Mouse (Mus musculus) heart, postnatal 10 days (tissue): ENCODE measurements around the gene Ehbp1. TPM values are rescaled to one million over a fixed set of nuclear protein-coding genes. Genes with fewer than 3 reads are reported as not detected.

Source experiments
- DNase-seq, 2 experiments: peaks; one replicate each; pipeline ENCODE4 v3.0.0; 2021
- intact Hi-C: fragments of 180-260 bp; cut with DNase I; formaldehyde crosslinking; loops from one replicate; pipeline ENCODE4 v1.15.1; 2025
- total RNA-seq, 2 experiments: library from RNA; stranded (reverse); gene quantifications; 2 replicates each; pipeline ENCODE4 v1.2.3; 2021

The Ehbp1 gene
- total RNA-seq, 2 experiments from 2014 or later, result 100 to 119 TPM

DNA sequence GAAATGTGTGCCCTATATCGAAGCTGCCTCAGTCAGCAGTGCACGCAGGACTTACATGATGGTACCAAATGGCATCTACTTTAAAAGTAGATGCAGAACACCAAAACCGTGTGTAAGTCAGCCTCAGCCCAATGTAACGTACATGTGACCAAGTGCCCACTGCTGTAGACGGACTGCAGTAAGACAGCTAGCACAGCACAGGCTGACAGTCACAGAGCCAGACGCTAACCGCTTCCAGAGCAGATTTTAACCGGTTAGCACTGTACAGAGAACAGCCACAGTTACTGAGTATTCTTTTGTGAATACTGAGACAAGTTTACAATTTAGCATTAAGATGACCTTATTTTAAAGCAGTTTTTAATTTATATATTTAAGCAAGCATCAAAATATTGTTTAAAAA is 141.0 kb downstream of the Ehbp1 start:
- DNase-seq, result no peak
- intact Hi-C loops, result loop anchor here (10.0 kb wide), 1 partner anchor 206 kb away; no protein-coding TSS in a partner anchor

DNA sequence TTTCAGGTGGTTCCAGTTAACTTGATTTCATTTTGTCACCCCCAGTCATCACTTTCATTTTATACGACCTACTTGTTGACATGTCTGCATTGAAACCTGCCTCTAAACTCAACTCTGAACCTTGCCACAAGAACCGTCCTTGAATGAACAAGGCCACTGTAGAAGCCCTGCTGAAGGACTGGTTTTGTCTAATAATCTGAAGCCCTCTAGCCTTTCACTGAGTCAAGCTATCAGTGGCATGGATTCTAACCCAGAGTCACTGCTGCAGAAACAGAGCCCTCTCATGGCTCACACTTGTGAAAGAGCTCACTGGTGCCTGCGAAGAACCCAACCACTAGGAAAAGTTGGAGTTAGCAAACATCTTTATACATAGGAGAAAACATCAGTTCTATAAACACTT is 142.2 kb downstream of the Ehbp1 start:
- no peak for DNase-seq
- intact Hi-C loops, result loop anchor here (10.0 kb wide), 1 partner anchor 205 kb away; no protein-coding TSS in a partner anchor

DNA sequence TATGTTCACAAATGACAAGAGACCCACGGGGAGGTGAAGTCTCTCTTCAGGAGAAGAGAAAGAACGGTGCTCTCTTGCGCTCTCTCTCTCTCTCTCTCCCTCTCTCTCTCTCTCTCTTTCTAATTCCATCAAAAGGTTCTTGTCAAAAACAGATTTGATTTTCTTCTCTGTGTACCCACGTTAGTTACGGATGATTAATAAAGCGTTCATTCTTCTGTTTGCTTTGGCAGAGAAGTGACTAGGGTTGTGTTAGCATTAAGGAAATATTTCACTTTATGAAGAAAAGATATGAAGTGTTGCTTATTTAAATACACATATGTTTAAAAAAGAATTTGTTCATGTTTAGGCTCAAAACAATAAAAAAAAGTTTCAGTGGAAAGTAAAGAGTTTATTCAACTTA is 143.7 kb downstream of the Ehbp1 start:
- no peak for DNase-seq
- intact Hi-C loops, result no loop called here

DNA sequence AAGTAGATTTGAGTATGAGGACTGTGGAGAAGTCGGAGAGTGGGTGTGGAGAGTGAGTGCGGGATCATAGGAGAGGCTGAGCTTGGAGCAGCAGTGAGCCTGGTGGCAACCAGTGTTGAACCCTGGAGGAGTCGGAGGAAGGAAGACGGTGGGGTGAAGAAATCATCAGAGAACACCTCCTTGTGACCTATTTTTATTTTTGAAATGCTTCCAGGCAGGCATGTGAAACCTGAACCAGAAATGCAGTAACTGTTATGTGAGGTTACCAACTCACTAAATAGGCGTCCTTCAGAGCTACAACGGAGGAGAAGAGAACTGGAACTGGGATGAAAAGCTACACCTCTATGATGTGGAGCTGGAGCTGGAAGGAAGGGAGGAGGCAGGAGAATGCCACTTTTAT is 144.2 kb downstream of the Ehbp1 start:
- DNase-seq, result peak; percentile 54 to 59
- intact Hi-C loops, result no loop called here

DNA sequence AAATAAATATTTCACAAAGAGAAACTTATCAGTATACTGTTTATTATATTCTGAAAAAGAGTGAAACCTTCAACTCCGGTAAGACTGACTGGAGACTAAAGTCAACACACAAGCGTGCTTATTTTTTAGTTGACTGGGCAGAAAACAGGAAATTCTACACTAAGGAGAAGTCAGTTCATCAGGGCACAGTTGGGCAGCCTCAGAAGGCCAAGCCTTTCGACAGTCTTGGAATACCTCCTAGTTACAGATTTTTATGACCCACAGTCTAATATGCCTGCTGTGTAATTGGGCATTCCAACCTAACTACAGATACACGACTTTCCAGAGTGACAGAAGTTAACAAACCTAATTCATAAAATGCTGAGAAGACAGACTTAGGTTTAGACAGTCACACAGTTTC is 145.3 kb downstream of the Ehbp1 start:
- DNase-seq, result peak in 1 of 2 experiments; percentile 10
- intact Hi-C loops, result no loop called here

DNA sequence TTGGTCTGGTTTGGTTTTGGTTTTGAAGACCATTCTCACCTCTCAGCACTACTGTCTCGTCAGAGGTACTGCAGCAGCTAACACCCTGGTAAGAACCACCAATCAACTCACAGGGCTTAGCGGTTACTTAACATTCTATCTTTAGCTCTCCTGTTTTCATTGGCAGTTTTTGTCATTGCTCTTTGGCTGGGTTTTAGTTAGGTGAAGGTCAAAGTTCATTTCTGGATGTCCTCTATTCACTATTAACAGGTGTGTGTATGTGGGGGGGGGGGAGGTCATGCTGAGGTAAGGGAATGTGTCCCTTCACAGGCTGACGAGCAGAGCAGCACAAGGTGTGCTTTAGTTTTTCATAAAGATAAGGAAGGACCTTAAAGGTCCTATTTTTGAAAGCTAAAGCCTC is 147.5 kb downstream of the Ehbp1 start:
- intact Hi-C loops, result no loop called here
- peak; percentile 36 to 39 for DNase-seq

DNA sequence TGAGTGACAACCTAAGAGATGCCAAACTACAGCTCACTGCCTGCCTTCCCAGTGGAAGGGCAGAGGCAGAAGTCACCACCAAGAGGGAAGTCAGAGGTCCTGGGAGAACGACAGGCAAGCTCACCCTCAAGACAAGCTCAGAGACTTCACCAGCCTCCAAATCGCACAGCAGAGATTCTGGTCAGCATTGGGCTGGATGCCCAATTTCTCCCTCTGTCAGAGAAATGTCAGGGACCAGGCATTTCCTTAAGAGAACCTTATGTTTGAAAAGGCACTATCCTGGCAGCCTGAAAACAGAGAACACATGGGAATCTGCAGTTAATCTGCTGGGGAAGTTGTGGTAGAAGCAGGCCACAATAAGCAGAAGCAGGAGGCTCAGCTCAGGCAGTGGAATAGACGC is 151.5 kb downstream of the Ehbp1 start:
- intact Hi-C loops, result no loop called here

DNA sequence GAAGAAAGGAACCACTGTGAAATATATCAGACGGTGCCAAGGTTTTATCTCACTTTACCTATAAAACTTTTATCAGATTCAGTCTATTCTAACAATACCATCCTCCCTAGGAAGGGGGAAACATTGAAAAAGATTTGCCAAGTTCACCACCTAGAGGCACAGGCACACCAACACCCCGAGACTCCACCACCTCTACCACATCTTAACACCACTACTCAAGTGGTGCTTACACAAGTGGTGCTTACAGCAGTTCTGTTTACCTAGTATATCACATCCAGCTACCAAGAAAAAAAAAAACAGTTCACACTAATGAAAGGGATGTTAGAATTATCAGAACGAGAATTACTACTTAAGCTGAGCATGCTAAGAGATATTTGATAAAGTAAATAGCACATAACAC is 152.1 kb downstream of the Ehbp1 start:
- no peak for DNase-seq
- intact Hi-C loops, result no loop called here

More for the DNA sequence above, 151.5 kb downstream of the Ehbp1 start:
- no peak for DNase-seq

DNA sequence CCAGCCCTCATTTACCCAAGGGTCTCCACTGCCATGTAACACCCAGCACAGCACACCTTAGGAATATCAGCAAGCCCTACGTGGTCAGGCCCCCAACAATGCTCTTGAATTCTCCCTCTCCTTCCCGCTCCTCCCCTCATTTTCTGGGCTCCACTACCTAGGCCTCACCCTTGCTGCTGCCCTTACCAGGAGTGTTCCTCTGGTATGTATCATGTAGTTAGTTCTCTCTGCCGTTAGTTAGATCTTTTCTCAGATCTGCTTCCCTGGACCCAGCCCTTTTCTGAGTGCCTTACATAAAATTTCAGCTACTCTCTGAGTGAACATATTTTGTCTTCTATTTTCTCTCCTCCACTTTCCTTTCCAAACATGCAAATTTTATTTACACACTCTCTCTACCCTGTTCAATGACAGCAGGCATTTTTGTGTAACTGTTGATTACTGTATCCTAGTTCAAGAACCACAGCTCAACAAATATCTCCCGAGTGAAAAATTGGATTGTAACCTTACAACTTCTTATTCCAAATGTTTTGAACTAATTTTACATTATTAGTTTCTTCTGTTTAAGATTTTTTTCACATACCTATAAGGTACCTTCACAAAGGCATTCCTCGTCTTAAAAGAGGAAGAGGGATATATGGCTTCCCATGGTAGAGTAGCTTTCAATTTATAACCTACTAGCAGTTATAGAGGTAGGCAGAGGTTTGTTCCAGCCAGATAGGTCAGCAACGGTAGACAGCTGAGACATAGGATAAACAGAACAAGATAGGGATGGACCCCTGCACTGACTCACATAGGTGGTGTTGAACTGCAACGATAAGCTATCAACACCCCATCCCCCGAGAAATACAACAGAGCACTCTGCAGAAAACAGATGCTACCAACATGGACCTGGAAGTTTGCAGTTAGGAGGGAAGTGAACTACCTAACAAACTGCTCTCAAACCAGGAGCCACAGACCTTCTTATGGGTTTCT is 160.3 kb downstream of the Ehbp1 start:
- DNase-seq, result no peak
- intact Hi-C loops, result no loop called here

DNA sequence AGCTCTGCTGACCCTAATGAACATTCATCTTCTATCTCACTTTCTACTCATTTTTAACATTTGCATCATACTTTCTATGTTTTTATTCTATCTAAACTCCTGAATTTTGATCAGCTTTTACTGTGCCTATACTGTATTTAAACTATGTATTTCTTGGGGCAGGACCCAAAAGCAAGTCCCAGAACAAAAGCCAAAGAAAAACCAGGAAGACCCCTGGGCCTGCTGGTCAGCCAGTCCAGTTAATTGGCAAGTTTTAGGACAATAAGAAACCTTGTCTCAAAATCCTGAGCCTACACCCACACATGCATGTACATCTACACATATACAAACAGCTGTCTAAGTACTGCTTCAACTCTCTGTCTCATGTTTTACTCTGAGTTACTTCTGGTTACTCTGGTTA is 161.9 kb downstream of the Ehbp1 start:
- intact Hi-C loops, result no loop called here
- no peak for DNase-seq

DNA sequence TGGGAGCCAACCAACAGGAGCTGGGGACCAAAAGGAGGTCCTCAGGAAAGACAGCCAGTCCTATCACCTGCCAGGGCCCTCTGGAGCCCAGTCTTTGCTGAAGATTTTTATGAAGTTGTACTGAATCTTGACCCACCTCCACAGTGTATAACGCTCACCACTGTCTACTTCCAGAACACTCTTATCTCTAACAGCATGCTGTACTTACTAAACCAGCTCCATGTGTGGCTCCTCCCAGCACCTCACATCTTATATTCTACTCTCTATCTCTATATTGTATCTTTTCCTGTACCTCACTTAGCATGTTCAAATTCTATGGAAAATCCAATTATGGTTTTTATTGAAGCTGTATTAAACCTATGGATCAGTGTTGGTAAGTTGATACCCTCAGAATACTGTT is 163.5 kb downstream of the Ehbp1 start:
- DNase-seq, result no peak
- intact Hi-C loops, result no loop called here

DNA sequence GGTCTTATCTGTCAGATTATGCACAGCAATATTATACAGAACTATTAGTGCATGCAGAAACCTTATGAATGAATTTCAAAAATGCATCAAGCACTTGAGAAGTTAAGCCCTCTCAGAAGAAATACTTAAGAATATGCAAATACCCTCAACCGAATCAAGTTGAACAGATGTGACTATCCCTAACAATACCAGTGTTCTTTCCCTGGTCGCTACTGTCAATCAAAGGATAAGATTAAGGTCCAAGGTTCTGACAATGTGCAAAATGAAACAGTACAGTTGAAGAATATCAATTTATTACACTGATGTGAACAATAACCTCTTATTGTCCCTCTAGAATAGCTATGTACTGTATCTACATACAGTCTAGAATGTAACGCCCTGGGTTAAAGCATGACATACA is 167.8 kb downstream of the Ehbp1 start:
- intact Hi-C loops, result no loop called here
- DNase-seq, result no peak

DNA sequence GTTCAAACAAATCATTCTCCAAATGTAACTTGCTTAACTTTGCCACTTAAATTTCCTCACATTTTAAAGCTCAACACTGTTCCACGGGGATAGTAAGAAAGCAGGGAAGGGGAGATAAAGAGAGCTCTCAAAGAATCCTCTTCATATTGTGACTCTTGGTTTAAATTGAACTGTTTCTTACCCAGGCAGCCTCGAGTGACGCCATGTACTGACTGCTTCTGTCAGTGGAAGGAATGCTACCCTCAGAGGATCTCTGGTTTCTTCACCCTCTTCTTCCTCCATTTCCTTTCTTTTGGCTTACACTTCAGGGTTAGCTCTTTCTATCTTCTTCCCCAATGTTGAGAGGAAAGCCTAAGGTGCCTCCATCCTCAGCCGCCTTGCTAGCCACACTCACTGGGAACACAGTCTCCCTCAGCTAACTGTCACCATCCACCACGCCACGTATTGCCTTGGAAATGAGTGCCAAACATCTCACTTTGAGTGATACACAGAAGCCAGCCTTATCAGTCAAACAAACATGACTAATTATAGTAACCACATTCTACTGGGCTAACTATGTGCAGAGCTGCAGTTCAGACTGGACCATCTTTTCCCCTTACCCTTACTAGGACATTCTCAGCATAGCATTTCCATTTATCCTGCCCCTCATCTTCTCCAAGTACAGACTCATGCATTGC is 171.0 kb downstream of the Ehbp1 start:
- intact Hi-C loops, result no loop called here
- peak; percentile 69 to 73 for DNase-seq

DNA sequence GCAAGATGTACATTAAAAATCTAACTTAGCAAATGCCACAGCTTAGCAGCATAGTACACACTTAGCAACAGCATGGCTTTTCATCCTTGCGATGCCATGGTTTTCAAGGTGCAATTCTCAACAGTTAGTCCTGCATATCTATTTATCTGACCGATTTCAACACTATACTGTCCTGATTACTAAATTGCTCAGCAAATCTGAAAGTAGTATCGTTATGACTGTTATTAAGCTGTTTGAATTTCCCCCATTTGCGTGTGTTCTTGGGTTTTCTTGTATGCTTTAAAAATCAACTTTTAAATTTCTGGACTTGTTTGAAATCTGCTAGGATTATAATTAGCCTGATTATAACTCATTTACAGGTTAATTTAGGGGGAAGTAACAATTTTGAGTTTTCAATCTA is 184.2 kb downstream of the Ehbp1 start:
- DNase-seq, result no peak
- intact Hi-C loops, result no loop called here

DNA sequence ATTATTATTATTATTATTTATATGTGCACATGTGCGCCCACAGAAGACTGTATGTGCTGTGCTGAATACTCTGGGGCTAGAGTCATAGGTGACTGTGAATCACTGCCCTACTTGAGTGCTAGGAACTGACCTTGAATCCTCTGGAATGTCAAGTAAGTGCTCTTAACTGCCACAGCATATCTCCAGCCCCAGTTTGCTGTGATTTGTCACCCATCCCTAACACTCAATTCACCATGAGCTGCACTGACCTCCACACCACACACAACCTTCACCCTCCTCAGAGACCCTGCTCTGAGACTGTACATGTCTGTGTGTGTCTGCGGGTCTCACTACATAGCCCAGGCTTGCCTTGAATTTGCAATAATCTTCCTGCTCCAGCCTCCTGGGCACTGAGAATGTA is 185.9 kb downstream of the Ehbp1 start:
- intact Hi-C loops, result no loop called here
- DNase-seq, result peak in 1 of 2 experiments; percentile 12

DNA sequence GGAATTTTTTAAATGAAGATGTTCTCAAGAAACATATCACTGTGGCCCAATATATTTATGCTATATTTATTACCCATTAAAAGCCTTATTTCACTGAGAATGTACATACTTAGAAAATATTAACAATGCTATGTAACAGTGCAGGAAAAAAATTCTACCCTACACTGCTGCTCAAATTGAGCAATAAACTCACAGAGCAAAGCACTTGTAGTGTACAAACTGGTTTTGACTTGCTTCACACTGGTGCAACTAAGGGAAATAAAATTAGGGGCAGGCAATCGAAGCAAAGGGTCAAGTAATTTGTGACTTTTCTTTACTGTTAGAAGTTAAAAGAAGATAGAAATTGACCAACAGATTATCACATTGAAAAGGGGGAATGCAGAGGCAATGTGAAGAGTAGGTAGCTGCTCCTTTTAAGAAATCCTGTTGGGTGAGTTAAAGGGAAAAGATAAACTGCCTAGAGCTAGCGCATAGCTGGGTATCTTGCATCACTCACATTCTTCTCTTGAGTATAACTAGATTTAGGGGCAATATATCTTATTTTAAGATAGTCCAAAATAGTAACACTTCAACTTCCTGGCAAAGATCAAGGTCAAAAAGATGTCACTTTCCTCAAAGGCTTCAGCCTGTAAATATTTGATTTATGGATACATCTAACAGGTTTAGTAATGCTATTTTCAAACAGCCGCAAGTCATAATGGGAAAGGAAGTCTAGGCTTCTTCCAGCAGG is 186.6 kb downstream of the Ehbp1 start:
- DNase-seq, result no peak
- intact Hi-C loops, result no loop called here

DNA sequence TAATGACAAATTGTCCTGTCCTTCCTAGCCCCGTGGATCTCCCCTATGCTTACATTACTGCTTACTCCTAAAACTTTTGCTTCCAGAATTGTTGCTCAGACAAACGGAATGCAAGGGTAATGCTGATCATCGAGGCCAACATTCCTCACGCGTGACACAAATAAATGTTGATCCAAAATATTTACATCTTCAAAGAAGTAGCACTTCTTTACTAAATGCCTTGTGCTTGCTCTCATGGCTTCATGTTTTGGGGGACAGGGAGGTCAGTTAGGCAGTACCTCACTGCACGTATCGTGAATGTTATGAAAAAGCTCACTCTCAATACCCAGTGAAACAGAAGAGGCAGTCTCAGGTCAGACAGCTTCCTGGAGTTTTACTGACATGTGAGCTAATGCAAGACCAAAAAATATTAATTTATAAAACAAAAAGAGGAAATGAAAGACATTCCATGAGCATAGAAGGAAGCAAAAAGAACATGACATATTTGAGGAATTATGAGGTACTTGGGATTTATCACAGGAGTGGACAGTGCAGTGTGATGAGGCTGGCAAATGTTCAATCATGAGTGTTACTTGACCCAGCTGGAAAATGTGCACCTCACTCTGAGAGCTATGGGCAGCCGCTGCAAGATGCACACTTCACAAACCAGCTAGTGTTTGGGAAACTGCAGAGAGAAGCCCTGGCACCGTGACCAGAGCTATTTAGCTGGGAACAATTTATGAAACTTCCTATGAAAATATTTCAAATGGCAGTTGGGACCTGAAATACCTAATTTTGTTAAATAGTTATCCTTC is 187.4 kb downstream of the Ehbp1 start:
- DNase-seq, result peak; percentile 43 to 52
- intact Hi-C loops, result no loop called here

DNA sequence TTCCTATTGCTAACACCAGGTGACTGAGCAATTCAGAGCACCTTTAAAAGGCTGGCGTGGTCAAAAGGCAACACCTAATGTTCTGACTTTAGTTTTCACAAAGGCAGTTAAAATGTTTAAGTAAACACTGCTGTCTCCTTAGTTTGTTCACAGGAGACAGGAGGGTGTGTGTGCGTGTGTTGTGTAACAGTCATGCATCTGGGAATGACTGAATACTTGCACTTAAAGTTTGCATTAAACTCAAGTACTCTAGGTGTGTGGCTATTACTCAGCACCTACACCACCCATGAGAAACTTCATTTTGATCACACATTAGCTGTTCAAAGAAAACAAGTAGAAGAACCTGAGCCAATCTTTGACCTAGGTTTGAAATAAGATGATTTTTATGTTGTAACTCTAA is 201.4 kb downstream of the Ehbp1 start:
- DNase-seq, result no peak
- intact Hi-C loops, result no loop called here

DNA sequence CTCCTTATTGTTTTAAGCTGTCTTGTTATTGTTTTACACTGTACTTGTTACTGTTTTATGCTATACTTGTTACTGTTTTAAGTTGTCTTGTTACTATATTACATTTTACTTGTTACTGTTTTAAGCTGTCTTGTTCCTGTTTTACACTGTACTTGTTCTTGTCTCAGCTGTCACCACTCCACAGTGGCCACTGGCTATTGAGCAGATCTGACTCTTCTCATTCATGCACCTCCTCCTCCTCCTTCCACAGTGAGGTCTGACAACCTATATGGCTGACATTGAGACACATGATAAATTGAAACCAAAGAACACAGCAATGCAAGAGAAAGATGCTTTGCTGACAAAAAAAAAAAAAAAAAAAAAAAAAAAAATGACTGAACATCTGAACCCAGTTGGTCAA is 203.6 kb downstream of the Ehbp1 start:
- DNase-seq, result peak; percentile 31 to 35
- intact Hi-C loops, result no loop called here

DNA sequence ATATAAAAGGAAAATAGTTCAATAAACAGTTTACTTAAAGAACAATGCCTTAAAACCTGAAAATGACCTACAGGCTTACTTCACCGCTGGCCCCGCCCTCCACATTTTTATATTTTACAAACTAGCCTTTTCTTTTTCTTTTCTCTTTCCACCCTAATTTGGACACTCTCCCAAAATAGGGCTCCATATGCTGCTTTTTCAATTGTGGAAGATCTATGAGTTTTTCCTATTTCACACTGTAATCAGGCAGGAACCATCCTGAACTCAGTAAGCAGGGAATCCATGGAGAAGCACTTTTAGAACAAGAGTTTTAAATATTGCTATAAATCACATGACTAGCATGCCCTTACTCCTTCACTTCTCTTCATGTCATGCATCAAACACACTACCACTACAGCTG is 216.9 kb downstream of the Ehbp1 start:
- no peak for DNase-seq
- intact Hi-C loops, result no loop called here
